Mouse (Mus musculus): ENCODE results near the gene Cdk5r1.
A peak's percentile ranks its signal among the peaks of the same experiment; 100 is the strongest.

Gene Cdk5r1

DNA sequence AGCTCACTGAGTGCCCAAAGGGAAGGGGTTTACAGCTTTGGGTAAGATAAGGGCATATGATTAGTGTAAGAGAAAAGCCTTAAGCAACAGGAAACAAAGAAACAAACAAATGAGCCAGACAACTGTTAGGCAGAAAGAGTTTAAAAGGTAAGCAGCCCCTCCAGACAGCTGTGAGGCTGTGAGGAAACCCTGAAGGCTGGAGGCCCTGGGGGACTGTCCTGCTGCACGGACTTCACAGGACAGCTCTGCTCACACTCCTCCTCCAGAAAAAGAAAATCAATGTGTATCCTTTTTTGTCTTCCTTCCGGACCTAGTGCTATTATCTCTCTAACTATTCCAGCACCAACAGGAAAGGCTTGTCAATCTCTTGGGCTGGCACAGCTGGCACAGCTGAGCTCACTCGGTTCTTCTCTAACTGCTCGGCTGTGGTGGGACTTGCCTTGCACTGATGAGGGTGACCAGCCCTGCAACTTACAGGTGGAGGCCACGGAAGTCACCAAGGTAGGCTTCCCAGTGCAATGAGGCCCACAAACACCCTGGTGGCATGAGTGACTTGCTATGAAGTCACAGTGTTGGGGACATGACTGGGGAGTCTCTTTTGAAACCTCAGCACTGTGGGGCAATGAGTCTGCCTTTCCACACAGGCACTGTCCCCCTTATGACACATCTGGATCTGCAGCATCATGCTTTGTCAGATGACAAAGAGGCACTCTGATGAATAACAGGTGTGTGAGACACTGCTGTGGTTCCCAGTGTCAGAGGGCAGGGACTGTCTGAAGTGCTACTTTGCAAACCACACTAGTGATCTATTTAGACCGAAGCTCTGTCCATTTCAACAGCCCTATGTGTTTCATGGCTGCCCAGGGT lies 27.9 kb downstream of the Cdk5r1 start:
- DNase-seq (ENCODE audit: low read depth, low spot score): no peak

DNA sequence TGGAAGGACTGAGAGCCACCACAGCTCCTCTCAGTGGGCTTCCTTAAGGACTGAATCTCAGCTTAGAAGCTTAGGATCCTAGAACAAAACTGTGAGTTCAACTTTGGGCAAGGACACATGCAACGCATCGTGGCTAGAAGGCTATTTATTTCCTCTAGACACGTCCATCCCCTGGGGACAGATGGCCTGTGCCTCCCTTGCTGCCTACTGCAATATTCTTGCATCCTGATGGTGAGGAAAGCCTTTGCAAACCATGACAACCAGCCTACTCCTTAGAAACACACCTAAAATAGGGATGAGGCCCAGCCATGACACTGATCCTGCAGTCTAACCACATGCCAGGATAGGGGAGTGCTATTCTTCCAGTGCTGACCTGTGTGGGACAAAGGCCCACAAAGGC lies 28.8 kb downstream of the Cdk5r1 start:
- DNase-seq (ENCODE audit: low read depth, low spot score): no peak

DNA sequence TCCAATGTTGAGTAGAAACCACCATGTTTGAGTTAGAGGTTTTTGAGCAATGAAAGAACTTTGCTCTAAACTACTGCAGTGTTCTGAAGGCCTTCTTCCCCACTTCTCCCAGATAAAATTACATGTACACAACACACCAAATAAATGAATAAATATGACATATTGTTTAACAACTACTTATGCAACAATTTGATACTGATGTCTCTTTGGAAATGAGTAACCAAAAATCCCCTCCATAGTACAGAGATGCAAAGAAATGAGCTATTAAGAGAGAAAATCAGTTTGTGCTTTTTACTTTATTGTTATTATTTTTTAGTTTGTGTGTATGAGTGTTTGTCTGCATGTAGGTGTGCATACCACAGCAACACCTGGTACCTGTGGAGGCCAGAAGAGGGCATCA lies 29.7 kb downstream of the Cdk5r1 start:
- DNase-seq (ENCODE audit: low read depth, low spot score): no peak

DNA sequence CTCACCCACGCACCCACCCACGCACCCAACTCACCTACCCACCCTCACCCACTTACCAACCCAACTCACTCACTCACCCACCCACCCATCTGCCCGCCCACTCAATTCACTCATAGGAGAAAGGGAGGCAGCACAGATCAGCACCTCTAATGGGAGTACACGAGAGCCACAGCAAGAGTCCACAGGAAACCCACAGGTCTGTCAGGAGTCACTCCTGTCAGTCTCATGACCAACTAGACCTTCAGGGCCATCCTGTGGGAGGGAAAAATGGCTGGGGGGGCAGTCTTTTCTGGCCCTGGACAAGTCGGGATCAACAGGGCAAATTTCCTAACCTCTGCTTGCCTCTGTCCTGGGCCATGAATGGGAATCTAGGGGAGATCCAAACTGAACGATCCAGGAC lies 31.0 kb downstream of the Cdk5r1 start:
- DNase-seq (ENCODE audit: low read depth, low spot score): no peak

DNA sequence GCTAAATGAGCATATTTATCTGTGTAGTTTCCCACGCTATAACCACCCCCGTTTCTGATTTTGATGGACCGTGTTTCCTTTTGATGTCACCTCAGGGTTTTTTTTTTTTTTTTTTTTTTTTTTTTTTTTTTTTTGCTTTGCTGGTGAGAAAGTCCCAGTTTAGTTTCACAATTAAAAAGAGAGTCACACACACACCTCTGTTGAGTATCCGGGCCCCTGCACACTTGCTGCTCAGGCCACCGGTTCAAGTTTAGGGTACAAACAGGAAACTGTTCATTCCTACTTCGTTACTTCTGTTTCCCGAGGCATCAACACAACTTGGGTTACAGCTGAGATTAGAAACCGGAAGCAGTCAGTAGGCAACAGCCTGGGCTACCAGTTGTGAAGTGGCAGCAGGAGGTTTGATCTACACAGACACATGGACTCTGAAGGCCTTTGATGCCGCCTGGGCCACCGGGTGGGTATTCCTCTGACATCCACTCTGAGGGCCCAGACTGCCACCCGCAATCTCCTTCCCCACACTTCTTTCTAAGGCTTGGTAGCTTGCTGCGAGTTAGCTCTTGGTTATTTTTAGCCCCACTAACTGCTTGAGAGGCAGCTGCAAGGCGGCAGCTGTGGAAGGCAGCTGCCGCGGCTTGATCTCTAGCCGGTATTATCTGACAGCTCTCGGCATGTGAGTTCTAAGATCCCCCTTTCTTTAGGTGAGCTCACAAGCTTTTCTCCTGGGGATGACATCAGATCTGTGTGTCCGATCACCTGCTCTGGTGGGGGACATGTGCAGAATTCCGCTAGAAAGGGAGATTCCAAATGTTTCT lies 31.7 kb downstream of the Cdk5r1 start:
- no peak for DNase-seq (ENCODE audit: low read depth, low spot score)

DNA sequence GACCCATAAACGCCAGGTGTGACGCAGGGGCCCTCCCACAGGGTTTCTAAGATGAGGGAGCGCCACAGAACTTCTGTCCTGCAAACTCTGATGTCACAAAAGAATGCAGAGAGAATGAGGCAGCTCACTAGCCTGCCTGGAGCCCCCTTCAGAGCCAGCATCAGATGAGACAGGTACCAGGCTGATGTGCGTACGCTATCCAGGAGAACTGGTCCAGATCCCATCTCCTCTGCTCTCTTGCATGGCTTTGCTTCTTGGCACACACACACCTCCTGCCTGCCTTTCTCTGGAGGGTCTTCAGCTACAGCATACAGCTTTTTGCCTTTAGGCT lies 32.3 kb downstream of the Cdk5r1 start:
- no peak for DNase-seq (ENCODE audit: low read depth, low spot score)

DNA sequence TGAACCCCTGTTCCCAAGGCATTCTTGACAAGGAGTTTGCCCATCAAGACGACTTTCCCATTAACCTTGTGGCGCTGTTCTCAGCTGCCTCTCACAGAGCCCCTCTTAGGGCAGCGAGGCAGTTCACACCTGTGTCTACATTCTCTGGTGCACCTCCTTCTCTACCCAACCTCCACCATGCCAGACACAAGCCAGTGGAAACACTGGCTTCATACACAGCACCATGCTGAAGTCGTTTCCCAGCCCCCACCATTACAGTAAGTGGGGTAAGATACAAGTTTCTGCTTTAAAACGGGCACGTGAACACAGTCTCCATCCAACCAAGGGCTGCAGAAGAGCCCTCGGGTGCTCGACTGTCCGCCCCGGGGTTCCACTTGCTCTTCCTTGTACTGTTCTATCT lies 33.3 kb downstream of the Cdk5r1 start:
- no peak for DNase-seq (ENCODE audit: low read depth, low spot score)

DNA sequence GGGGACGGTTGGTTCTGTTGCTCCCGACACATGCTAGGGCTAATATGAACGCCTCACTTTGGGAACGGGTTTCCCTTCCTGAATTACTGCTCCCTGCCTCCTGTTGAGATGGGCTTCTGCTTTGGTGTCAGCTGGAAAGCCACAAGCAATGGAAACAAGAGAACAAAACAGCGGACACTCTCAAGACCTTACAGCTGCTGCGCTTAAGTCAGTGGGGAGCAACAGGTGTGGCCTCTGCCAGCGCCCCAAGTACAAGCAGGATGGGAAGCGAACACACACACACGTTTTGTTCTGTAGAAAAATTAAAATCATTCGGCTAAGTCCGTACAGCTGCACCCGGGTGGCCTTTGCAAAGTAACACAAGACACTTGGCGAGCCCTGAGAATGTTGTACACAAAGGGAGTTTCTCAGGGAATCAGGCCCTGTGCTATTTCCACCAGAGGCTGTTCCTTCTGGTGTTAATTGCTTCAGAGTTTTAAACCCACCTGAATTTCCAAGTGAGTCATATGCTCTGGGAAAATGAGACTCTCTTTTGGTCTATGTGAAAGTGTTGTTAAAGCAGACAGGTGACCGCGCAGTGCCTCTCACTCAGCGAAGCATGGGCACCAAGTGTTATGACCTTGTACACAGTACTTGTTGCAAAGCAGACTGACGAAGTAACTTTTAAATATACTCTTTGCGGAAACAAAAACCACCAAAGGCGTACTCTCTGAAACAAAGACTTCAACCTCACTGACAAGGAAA lies 35.7 kb downstream of the Cdk5r1 start:
- DNase-seq (ENCODE audit: low read depth, low spot score): no peak

DNA sequence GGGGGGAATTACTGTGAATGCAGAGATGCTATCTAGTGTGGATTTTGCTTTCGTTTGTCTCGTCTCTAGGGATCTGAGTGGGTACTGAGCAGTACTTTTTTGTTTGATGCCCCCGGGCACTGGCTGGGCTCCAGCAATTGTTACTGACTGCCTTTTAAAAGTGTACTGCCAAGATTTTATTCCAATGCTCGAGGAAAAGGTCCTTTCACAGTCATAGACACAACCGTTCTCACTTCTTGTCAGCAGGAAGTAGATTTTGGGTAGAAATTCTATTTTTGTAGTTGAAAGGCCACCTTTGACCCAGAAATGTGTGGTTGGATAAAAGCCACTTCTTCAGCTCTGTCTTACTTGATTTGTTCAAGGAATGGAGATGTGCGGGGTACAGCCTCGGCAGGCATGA lies 37.0 kb downstream of the Cdk5r1 start:
- no peak for DNase-seq (ENCODE audit: low read depth, low spot score)

DNA sequence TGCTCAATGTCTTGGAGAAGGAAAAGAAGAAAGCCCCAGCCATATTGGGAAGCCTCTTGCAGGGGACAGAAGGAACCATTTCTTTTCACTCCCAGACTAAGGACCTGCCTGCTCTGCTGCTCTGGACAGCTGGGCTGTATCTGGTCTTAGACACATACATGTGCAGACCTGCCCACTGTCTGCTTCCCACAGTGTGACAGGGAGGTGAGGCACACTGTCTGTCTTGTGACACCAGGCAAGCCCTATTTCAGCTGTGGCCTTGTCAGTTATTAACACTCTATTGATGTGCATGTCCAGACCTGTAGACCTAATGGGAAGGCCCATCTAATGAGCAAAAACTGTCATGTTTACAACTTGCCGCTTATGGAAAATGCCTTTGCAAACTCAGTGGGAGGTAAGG lies 38.5 kb downstream of the Cdk5r1 start:
- no peak for DNase-seq (ENCODE audit: low read depth, low spot score)

DNA sequence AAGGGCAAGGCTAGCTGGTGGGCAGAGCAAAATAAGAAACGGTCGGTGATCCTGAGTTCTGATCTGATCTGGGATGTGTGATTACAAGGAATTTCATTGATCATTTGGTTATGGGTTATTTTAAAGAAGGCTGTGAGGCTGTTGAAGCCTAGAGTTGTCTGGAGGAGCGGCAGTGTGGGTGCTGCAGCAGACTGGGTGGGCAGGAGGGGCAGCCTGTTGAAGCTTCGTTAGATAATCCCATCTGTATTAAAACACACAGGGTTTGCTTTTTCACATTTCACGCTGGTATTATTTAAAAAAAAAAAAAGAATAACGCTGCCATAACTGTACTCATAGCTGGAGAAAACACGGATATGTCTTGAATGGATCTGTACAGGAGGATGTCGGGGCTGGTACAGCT lies 39.1 kb downstream of the Cdk5r1 start:
- DNase-seq (ENCODE audit: low read depth, low spot score): no peak

DNA sequence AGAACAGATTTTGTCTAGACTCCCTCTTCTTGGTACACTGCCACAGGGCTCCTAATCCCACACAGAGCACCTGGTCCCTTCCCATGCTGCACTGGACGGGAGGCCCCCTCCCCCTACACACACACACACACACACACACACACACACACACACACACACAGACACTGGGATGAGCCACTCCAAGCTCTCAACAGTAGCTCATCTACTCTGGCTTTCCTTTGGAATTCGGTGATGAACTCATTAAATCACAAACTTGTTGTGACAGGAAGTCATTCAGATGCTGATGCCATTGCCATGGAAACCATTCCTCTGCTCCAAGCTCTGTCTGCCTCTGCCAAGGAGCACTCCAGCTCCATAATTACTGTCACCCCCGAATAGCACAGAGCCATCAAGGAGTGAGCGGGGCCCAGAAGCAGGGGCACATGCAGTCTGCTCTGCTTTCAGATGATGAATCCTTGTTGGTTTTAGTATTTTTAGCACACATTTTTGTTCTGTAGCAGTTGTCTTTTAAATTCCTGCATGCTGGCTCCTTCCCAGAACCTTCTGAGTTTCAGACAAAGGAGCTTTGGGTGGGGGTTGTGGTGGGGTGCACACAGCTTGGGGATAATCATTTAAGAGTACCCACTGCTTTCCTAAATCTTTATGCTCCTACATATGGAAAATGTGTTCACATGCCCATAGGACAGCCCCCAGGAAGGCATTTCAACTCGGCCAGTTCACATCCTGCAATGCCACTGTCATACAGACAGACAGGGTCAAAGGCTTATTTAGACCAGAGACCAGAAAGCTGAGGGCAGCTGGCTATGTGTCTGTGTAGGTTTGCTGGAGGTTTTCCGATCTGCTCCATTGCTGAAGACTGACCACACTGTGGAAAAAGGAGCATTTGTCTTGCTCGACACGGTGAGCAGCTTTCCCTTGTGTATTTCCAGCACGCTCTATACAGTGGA lies 41.9 kb downstream of the Cdk5r1 start:
- DNase-seq (ENCODE audit: low read depth, low spot score): peak; percentile 92

DNA sequence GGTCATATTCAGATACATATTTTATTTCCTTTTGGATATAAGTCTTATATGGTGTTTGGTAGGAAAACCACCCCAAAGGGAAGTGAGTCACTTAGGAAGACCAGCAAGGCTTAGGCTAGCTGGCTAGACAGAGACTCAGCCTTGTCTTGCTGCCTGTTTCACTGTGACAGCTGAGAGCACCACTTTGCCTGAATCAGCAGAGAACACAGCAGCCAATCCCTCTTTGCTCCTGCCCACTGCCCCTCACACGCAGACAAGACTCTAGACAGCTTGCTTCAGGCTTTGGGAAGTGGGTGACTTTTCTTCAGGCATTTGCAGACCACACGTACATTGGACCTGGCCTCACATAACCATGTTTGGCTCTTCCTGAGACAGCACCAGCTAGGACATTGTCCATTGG lies 44.3 kb downstream of the Cdk5r1 start:
- DNase-seq (ENCODE audit: low read depth, low spot score): no peak

DNA sequence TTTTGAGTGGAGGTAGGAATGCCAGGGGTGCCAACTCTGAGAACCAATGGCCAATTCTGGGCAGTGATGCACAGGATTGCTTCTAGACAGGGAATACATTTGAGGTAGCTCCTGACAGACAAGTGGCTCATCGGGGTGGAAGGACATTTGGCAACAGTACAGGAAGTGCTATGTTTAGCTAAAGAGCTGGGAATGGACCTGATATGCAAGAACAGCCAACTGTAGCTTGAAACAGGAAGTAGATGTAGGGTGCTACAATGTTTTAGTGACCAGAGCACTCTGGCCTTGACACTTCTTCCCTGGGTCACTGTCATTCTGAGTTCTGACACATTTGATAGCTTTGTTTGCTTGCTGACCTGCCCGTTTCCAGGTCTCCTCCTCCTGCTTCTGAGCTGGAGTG lies 46.0 kb downstream of the Cdk5r1 start:
- DNase-seq (ENCODE audit: low read depth, low spot score): no peak

DNA sequence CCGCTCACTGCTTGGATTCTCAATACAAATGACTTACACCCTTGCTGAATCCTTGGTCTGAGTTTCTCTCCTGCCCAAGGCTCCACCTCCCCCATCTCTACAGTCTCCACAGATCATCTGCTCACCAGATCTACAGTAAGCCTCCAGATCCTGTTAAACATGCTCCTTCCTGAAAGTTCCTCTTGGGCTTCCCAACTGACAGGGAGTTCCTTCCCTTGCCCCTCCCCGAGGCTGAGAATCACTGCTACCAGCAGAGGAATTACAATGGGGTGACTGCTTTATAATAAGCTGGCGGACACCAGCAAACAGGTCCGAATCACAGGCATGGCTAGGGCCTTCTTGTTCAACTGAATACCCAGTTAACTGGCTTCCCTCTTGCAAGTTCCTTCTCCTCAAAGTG lies 46.6 kb downstream of the Cdk5r1 start:
- no peak for DNase-seq (ENCODE audit: low read depth, low spot score)

DNA sequence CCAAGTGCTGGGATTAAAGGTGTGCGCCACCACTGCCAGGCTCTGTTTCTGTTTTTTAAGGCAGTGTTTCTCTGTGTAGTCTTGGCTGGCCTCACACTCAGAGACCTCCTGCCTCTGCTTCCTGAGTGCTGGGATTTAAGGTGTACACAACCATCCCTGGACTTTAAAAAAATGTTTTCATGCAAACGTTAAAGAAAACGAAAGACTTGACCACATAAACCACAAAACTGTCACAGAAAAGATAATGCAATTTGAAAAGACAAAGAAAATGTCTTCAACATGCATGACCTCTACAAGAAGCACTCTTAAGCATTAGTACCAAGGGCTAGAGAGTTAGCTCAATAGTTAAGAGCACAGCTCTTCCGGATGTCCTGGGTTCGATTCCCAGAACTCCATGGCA lies 47.4 kb downstream of the Cdk5r1 start:
- no peak for DNase-seq (ENCODE audit: low read depth, low spot score)

DNA sequence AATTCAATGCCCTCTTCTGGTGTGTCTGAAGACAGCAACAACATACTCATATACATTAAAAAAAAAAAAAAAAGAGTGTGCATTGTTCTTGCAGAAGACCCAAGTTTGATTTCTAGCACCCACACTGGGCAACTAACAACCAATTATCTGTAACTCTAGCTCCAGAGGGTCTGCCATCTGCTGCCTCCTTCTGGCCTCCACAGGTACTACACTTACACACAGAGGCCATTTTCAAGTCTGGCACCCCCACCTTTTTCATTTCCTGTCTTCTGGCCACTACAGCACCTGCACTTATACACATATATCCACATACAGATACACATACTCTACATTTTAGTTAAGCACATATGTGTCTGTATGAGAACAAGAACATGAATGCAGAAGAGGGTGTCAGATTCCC lies 50.9 kb downstream of the Cdk5r1 start:
- peak; percentile 25 for DNase-seq (ENCODE audit: low read depth, low spot score)

DNA sequence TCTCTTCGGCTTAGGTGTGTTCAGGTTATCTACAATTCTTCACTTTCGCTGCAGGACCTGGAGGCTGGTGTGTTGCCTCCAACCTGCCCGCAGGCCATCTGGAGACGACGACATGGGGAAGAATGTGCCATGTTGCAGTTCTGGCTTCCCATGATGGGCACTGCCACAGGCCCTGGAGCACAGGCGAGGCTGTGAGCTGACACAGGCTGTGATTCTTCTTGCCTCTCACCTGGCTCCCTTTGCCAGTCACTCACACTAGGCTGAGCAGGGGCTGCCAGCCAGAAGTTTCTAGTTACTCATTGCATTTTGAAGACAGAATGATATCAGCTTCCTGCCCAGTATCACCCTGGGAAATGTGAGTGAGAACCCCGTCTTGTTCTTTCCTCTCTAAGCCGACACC lies 52.3 kb downstream of the Cdk5r1 start:
- DNase-seq (ENCODE audit: low read depth, low spot score): no peak
